Mouse (Mus musculus) adrenal gland, adult 18-20 months (tissue): ENCODE data around the gene Spag5. TPM values are rescaled to one million over a fixed set of nuclear protein-coding genes. Genes with fewer than 3 reads are reported as not detected.

Experiments used
- DNase-seq, 2 experiments: peaks; one replicate each; pipeline ENCODE4 v3.0.0; 2021 to 2022; ENCODE audit warnings: low spot score in 2 of 2
- total RNA-seq, 2 experiments: library from RNA; stranded (reverse); gene quantifications; 1 replicate in 1 of 2; 2 replicates in 1 of 2; pipeline ENCODE4 v1.2.3; 2021

Spag5 gene
- total RNA-seq, 2 experiments from 2014 or later = 1.9 to 4.3 TPM

GRCm38 (mm10) chr11:78322076-78322831, 20.9 kb downstream of the Spag5 start:
- DNase-seq = no peak

GRCm38 (mm10) chr11:78322860-78323259, 21.5 kb downstream of the Spag5 start, which contains the start of gene Aldoc:
TSS of gene Aldoc (plus strand) at chr11:78322968.
- DNase-seq = peak; percentile 60 to 75

- no peak for DNase-seq
Observed at GRCm38 (mm10) chr11:78324000-78324785, 22.9 kb downstream of the Spag5 start.

GRCm38 (mm10) chr11:78324965-78325364, 23.6 kb downstream of the Spag5 start:
- DNase-seq = no peak

GRCm38 (mm10) chr11:78327215-78327614, 25.9 kb downstream of the Spag5 start:
- no peak for DNase-seq

- DNase-seq = peak; percentile 94 to 95
Observed at GRCm38 (mm10) chr11:78327634-78328511, 26.5 kb downstream of the Spag5 start, which contains the start of gene Pigs. TSS of gene Pigs (plus strand) at chr11:78328415.

GRCm38 (mm10) chr11:78328512-78329056, 27.3 kb downstream of the Spag5 start:
- DNase-seq = no peak

GRCm38 (mm10) chr11:78332676-78333075, 31.3 kb downstream of the Spag5 start:
- no peak for DNase-seq

- no peak for DNase-seq
Observed at GRCm38 (mm10) chr11:78333992-78334391, 32.7 kb downstream of the Spag5 start.

GRCm38 (mm10) chr11:78337040-78337439, 35.7 kb downstream of the Spag5 start:
- no peak for DNase-seq

GRCm38 (mm10) chr11:78341702-78342101, 40.4 kb downstream of the Spag5 start:
- no peak for DNase-seq

GRCm38 (mm10) chr11:78343381-78344327, 42.3 kb downstream of the Spag5 start, which contains the start of gene Unc119:
TSS of gene Unc119 (plus strand) at chr11:78343482.
- peak; percentile 84 to 85 for DNase-seq

- DNase-seq = no peak
Observed at GRCm38 (mm10) chr11:78344328-78344889, 43.1 kb downstream of the Spag5 start.

GRCm38 (mm10) chr11:78344890-78345715, 43.8 kb downstream of the Spag5 start:
- DNase-seq = no peak

- no peak for DNase-seq
Observed at GRCm38 (mm10) chr11:78345801-78346200, 44.5 kb downstream of the Spag5 start.

- DNase-seq = no peak
Observed at GRCm38 (mm10) chr11:78346326-78347069, 45.2 kb downstream of the Spag5 start.

- peak; percentile 68 for DNase-seq
Observed at GRCm38 (mm10) chr11:78347070-78347754, 45.9 kb downstream of the Spag5 start.
